9 mouse cellular contexts compared by ENCODE assay signal in the genomic region with DNA sequence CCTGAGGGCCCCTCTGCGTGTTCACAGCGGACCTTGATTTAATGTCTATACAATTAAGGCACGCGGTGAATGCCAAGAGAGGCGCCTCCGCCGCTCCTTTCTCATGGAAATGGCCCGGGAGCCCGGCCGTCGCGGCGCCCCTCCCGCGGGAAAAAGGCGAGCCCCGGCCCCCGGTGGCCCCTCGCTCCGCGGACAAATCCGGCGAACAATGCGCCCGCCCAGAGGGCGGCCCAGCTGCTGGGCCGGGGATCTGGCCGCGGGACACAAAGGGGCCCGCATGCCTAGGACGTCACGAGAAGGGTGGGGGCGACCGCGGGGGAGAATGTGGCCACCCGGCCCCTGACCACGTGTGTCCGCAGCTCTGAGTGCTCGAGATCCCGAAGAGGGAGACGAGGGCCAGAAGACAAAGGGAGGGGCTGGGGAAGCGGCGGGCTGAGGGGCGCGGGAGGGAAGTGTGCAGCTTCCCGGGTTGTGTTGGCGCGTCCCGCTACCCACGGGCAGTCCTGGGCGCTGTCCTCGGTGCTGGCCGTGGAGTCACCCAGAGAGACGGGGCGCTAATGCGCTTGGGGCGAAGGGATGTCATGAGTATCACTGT. TPM values are rescaled to one million over a fixed set of nuclear protein-coding genes. Genes with fewer than 3 reads are reported as not detected.
A peak's percentile ranks its signal among the peaks of the same experiment; 100 is the strongest.
DNase-seq lines count a peak whose midpoint lies in the region; ATAC-seq and TF ChIP-seq lines count a peak whose summit lies in the region.
"Had no signal": no experiment of that assay in that cellular context is flagged by ENCODE, and none has a peak within 500 bp of the region (broad histone marks: within the 10 kb centered on the region; RNA-seq: fewer than 3 reads in every experiment).

No protein-coding gene starts in this region.

- DNase-seq in heart, adult 2 months = peak; percentile 22 to 52
- DNase-seq in heart, adult 9 months (ENCODE audit: low spot score in 2 of 2) = no peak
- DNase-seq in cerebellum, adult 11-12 months = peak; percentile 89
- DNase-seq in kidney, adult 8-10 months = peak; percentile 8 to 25
- DNase-seq in limb, embryonic 14.5 days (ENCODE audit: low spot score) = peak; percentile 23
- peak; percentile 54 for DNase-seq in midbrain, postnatal 0 days (ENCODE audit: low spot score)
- peak; percentile 43 for DNase-seq in thymus, postnatal 25 days

- ATAC-seq in forebrain, embryonic 16.5 days = peak; percentile 17
- ATAC-seq in limb, embryonic 14.5 days (ENCODE audit: low FRiP score, low read depth) = 0 out of 2 replicates have a peak, but pooled peaks have one; percentile 50
- peak; percentile 36 for ATAC-seq in midbrain, postnatal 0 days (ENCODE audit: low FRiP score)

- TF ChIP-seq CTCF in heart, adult 2 months (IDR thresholded peaks at IDR 0.05) = no peak
- no peak for TF ChIP-seq CTCF in midbrain, postnatal 0 days (IDR thresholded peaks at IDR 0.05)

- no peaks in the 10 kb centered on the region for H3K36me3 ChIP-seq in heart, adult 2 months (ENCODE audit: control insufficient read depth, insufficient read depth, low read length)
- H3K36me3 ChIP-seq in forebrain, embryonic 16.5 days (ENCODE audit: control insufficient read depth, insufficient read depth) = no peaks in the 10 kb centered on the region
- H3K36me3 ChIP-seq in limb, embryonic 14.5 days (ENCODE audit: control insufficient read depth, insufficient read depth, low read length) = no peaks in the 10 kb centered on the region
- no peaks in the 10 kb centered on the region; the same call in 1 of the 2 replicates for H3K36me3 ChIP-seq in midbrain, postnatal 0 days (ENCODE audit: insufficient read depth, low read length)

- H3K4me2 ChIP-seq in forebrain, embryonic 16.5 days (ENCODE audit: low read length) = peak overlapping the region; percentile 49
- H3K4me2 ChIP-seq in limb, embryonic 14.5 days (replicated peaks; ENCODE audit: low read depth, low read length, severe bottlenecking) = peak overlapping the region; percentile 71
- peak overlapping the region; percentile 83 for H3K4me2 ChIP-seq in midbrain, postnatal 0 days (ENCODE audit: low read depth, low read length, poor library complexity, severe bottlenecking)

- 3% methylated on average over 56 of the region's 57 CpGs for WGBS in heart, adult 2 months
- WGBS in forebrain, embryonic 16.5 days = under 1% methylated on average over 57 of the region's 57 CpGs
- WGBS in limb, embryonic 14.5 days = under 1% methylated on average over 50 of the region's 57 CpGs
- WGBS in midbrain, postnatal 0 days = 1% methylated on average over 56 of the region's 57 CpGs

- peak overlapping the region; percentile 48 for H3K4me3 ChIP-seq in heart, adult 2 months
- H3K4me3 ChIP-seq in forebrain, embryonic 16.5 days (replicated peaks; ENCODE audit: low read length) = peak overlapping the region; percentile 79
- peak overlapping the region; percentile 41 for H3K4me3 ChIP-seq in limb, embryonic 14.5 days (replicated peaks; ENCODE audit: low read length)
- peak overlapping the region; percentile 79 for H3K4me3 ChIP-seq in midbrain, postnatal 0 days (ENCODE audit: low read depth, low read length)

- no peaks in the 10 kb centered on the region for H3K9me3 ChIP-seq in forebrain, embryonic 16.5 days (ENCODE audit: control insufficient read depth, low read length)
- H3K9me3 ChIP-seq in limb, embryonic 14.5 days (ENCODE audit: control insufficient read depth, low read length) = no peaks in the 10 kb centered on the region
- no peaks in the 10 kb centered on the region for H3K9me3 ChIP-seq in midbrain, postnatal 0 days (ENCODE audit: low read length)

- H3K9ac ChIP-seq in heart, adult 2 months (ENCODE audit: low read depth, low read length) = no peak overlapping the region
- peak overlapping the region; percentile 96 for H3K9ac ChIP-seq in forebrain, embryonic 16.5 days (replicated peaks; ENCODE audit: low read depth, low read length)
- H3K9ac ChIP-seq in limb, embryonic 14.5 days (ENCODE audit: low read depth, low read length, severe bottlenecking) = no peak overlapping the region
- H3K9ac ChIP-seq in midbrain, postnatal 0 days (replicated peaks; ENCODE audit: low read length, poor library complexity, severe bottlenecking) = peak overlapping the region; percentile 98

- H3K79me2 ChIP-seq in heart, adult 2 months (replicated peaks; ENCODE audit: control insufficient read depth, insufficient read depth, low read length) = no peaks in the 10 kb centered on the region

- H3K27me3 ChIP-seq in heart, adult 2 months (ENCODE audit: control insufficient read depth, insufficient read depth, low read length) = peaks cover 32% of the 10 kb centered on the region
- peaks cover 6% of the 10 kb centered on the region; the same call in 1 of the 2 replicates for H3K27me3 ChIP-seq in forebrain, embryonic 16.5 days (replicated peaks; ENCODE audit: control insufficient read depth, insufficient read depth, low read length)
- peaks cover 74% of the 10 kb centered on the region for H3K27me3 ChIP-seq in limb, embryonic 14.5 days (ENCODE audit: control insufficient read depth, insufficient read depth, low read length)
- H3K27me3 ChIP-seq in midbrain, postnatal 0 days (ENCODE audit: insufficient read depth, low read length) = no peaks in the 10 kb centered on the region

- H3K27ac ChIP-seq in heart, adult 2 months = no peak overlapping the region
- peak overlapping the region; percentile 98 for H3K27ac ChIP-seq in forebrain, embryonic 16.5 days (ENCODE audit: low read length)
- H3K27ac ChIP-seq in limb, embryonic 14.5 days (replicated peaks; ENCODE audit: low read depth, low read length) = no peak overlapping the region
- peak overlapping the region; percentile 99 for H3K27ac ChIP-seq in midbrain, postnatal 0 days (ENCODE audit: low read depth, low read length)

- TF ChIP-seq EP300 in heart, adult 2 months (IDR thresholded peaks at IDR 0.05; ENCODE audit: insufficient read depth, low read depth, low read length) = no peak

- intact Hi-C loops in heart, adult 2 months (cut with DNase I) = loop anchor here (5.0 kb wide), 1 partner anchor 97 kb away; no protein-coding TSS in a partner anchor

- no peak for TF ChIP-seq POLR2A in heart, adult 2 months (IDR thresholded peaks at IDR 0.05; ENCODE audit: insufficient read depth, low read depth, low read length)
- TF ChIP-seq POLR2A in limb, embryonic 14.5 days (IDR thresholded peaks at IDR 0.05; ENCODE audit: borderline replicate concordance, extremely low read depth, insufficient read depth, insufficient read length) = no peak

- no peaks in the 10 kb centered on the region; the same call in 1 of the 2 replicates for H3K4me1 ChIP-seq in heart, adult 2 months (ENCODE audit: control insufficient read depth, insufficient read depth, low read length)
- peaks cover 47% of the 10 kb centered on the region for H3K4me1 ChIP-seq in forebrain, embryonic 16.5 days (replicated peaks; ENCODE audit: control insufficient read depth, insufficient read depth, low read length)
- peaks cover 8% of the 10 kb centered on the region for H3K4me1 ChIP-seq in limb, embryonic 14.5 days (ENCODE audit: control insufficient read depth, insufficient read depth, low read length)
- H3K4me1 ChIP-seq in midbrain, postnatal 0 days (ENCODE audit: insufficient read depth, low read length) = peaks cover 18% of the 10 kb centered on the region

RNA-seq across cellular contexts. Expression of gene Ythdf1, which starts 26.6 kb away (rescaled TPM):
- total RNA-seq in heart, adult 2 months (2021) = 10 to 100 TPM; 31.7 to 36.4 TPM
- polyA plus RNA-seq in heart, adult 2 months (2012; rRNA removed) = 30.8 and 51.1 TPM in 2 replicates
- polyA plus RNA-seq in forebrain, embryonic 16.5 days (2015; fragmentation: Nextera tagmentation; extraction: Ambion mirVana) = 44.9 and 50.1 TPM in 2 replicates
- 66.3 and 85.7 TPM in 2 replicates for polyA plus RNA-seq in limb, embryonic 14.5 days (2012; rRNA removed)
- polyA plus RNA-seq in limb, embryonic 14.5 days (2014; fragmentation: Nextera tagmentation; extraction: Ambion mirVana) = 65.7 and 67.6 TPM in 2 replicates
- total RNA-seq in midbrain, postnatal 0 days (2014; rRNA removed) = 32.2 and 38.9 TPM in 2 replicates
- 50.1 and 56.6 TPM in 2 replicates for polyA plus RNA-seq in midbrain, postnatal 0 days (2015; fragmentation: Nextera tagmentation; extraction: Ambion mirVana)

RNA-seq across cellular contexts. Expression of gene Birc7, which starts 34.7 kb away (rescaled TPM):
- total RNA-seq in heart, adult 2 months (2021) = not detected
- polyA plus RNA-seq in heart, adult 2 months (2012; rRNA removed) = not detected in 2 replicates
- not detected in 2 replicates for polyA plus RNA-seq in forebrain, embryonic 16.5 days (2015; fragmentation: Nextera tagmentation; extraction: Ambion mirVana)
- not detected in 2 replicates for polyA plus RNA-seq in limb, embryonic 14.5 days (2012; rRNA removed)
- not detected in 2 replicates for polyA plus RNA-seq in limb, embryonic 14.5 days (2014; fragmentation: Nextera tagmentation; extraction: Ambion mirVana)
- not detected in 2 replicates for total RNA-seq in midbrain, postnatal 0 days (2014; rRNA removed)
- 0.10 and 0.28 TPM in 2 replicates for polyA plus RNA-seq in midbrain, postnatal 0 days (2015; fragmentation: Nextera tagmentation; extraction: Ambion mirVana)
- total RNA-seq: heart, adult 18-20 months had no signal

Comparison
In these comparisons a context has a peak if more than half of its experiments do, and no peak if none do; other contexts are left out.
1. DNase-seq: peak in heart, adult 2 months (2 of 2), cerebellum, adult 11-12 months (single experiment), kidney, adult 8-10 months (2 of 2), limb, embryonic 14.5 days (single experiment), midbrain, postnatal 0 days (single experiment) and thymus, postnatal 25 days (single experiment); none in heart, adult 9 months (0 of 2).
2. H3K27ac ChIP-seq: peak in forebrain, embryonic 16.5 days (single experiment) and midbrain, postnatal 0 days (single experiment); none in heart, adult 2 months (single experiment) and limb, embryonic 14.5 days (single experiment).
3. H3K9ac ChIP-seq: peak in forebrain, embryonic 16.5 days (single experiment) and midbrain, postnatal 0 days (single experiment); none in heart, adult 2 months (single experiment) and limb, embryonic 14.5 days (single experiment).
4. Peak in every context shown above with its lines, with median percentiles within 50 percentile points of each other: H3K4me3 ChIP-seq, ATAC-seq and H3K4me2 ChIP-seq.